Mouse (Mus musculus): ENCODE results near the gene Tro.

The Tro gene

GRCm38 (mm10) chrX:150656908-150657796 is at the start of gene Tro:
Gene Tro, minus strand, starts transcription at chrX:150657583.
- peak in 1 of 2 experiments; percentile 17 for DNase-seq

GRCm38 (mm10) chrX:150677505-150677904 is 20.1 kb upstream of the Tro start:
- DNase-seq = no peak

- peak in 1 of 2 experiments; percentile 6 for DNase-seq
Measured at GRCm38 (mm10) chrX:150662809-150663208, 5.4 kb upstream of the Tro start.

- DNase-seq = no peak
Measured at GRCm38 (mm10) chrX:150657797-150658118, 375 bp upstream of the Tro start.

- DNase-seq = no peak
Measured at GRCm38 (mm10) chrX:150656122-150656907, 1.1 kb downstream of the Tro start.

GRCm38 (mm10) chrX:150636421-150636820 is 21.0 kb downstream of the Tro start:
- DNase-seq = no peak

GRCm38 (mm10) chrX:150598882-150599281 is 58.5 kb downstream of the Tro start:
- no peak for DNase-seq
